Mouse (Mus musculus): Measurements from ENCODE around the gene Tmem258. TPM values are rescaled to one million over a fixed set of nuclear protein-coding genes. Genes with fewer than 3 reads are reported as not detected.

The Tmem258 gene
- total and polyA plus RNA-seq, 2 experiments = 41.1 to 133 TPM

GRCm38 (mm10) chr19:10225767-10226166 lies 22.0 kb downstream of the Tmem258 start:
- TF ChIP-seq CTCF (IDR thresholded peaks at IDR 0.05; ENCODE audit: low read depth, low read length) (no peak), POLR2A (IDR thresholded peaks at IDR 0.05; ENCODE audit: extremely low read depth, insufficient read depth, low read length) (no peak)
- 23% methylated on average over 4 of the region's 4 CpGs for WGBS
- no peaks in the 10 kb centered on the region for H3K36me3 ChIP-seq (ENCODE audit: control insufficient read depth, insufficient read depth, low read length)
- peaks cover 5% of the 10 kb centered on the region for H3K4me1 ChIP-seq (ENCODE audit: control insufficient read depth, insufficient read depth, low read length)
- H3K9ac ChIP-seq (ENCODE audit: low read depth, low read length) = no peak overlapping the region
- H3K27me3 ChIP-seq (ENCODE audit: control insufficient read depth, insufficient read depth, low read length) = no peaks in the 10 kb centered on the region
- H3K4me3 ChIP-seq (ENCODE audit: insufficient read depth, low read depth, low read length) = no peak overlapping the region
- DNase-seq (ENCODE audit: extremely low read depth, low read depth, low spot score) = peak; percentile 83
- peak overlapping the region; percentile 44 for H3K27ac ChIP-seq (replicated peaks; ENCODE audit: insufficient read depth, low read depth, low read length)
- no peaks in the 10 kb centered on the region for H3K79me2 ChIP-seq (ENCODE audit: control insufficient read depth, insufficient read depth, low read length)

GRCm38 (mm10) chr19:10231016-10231415 lies 27.2 kb downstream of the Tmem258 start:
- H3K9ac ChIP-seq (ENCODE audit: low read depth, low read length) = no peak overlapping the region
- no peak overlapping the region for H3K27ac ChIP-seq (replicated peaks; ENCODE audit: insufficient read depth, low read depth, low read length)
- 84% methylated on average over 7 of the region's 7 CpGs for WGBS
- H3K79me2 ChIP-seq (ENCODE audit: control insufficient read depth, insufficient read depth, low read length) = peaks cover 19% of the 10 kb centered on the region
- no peak overlapping the region for H3K4me3 ChIP-seq (ENCODE audit: insufficient read depth, low read depth, low read length)
- peaks cover 15% of the 10 kb centered on the region for H3K4me1 ChIP-seq (ENCODE audit: control insufficient read depth, insufficient read depth, low read length)
- no peaks in the 10 kb centered on the region for H3K27me3 ChIP-seq (ENCODE audit: control insufficient read depth, insufficient read depth, low read length)
- TF ChIP-seq POLR2A (IDR thresholded peaks at IDR 0.05; ENCODE audit: extremely low read depth, insufficient read depth, low read length) (no peak), CTCF (IDR thresholded peaks at IDR 0.05; ENCODE audit: low read depth, low read length) (no peak)
- DNase-seq (ENCODE audit: extremely low read depth, low read depth, low spot score) = no peak
- no peaks in the 10 kb centered on the region for H3K36me3 ChIP-seq (ENCODE audit: control insufficient read depth, insufficient read depth, low read length)

- no peaks in the 10 kb centered on the region for H3K36me3 ChIP-seq (ENCODE audit: control insufficient read depth, insufficient read depth, low read length)
- no peak overlapping the region for H3K4me3 ChIP-seq (ENCODE audit: insufficient read depth, low read depth, low read length)
- DNase-seq (ENCODE audit: extremely low read depth, low read depth, low spot score) = no peak
- peaks cover 19% of the 10 kb centered on the region for H3K79me2 ChIP-seq (ENCODE audit: control insufficient read depth, insufficient read depth, low read length)
- 60% methylated on average over 5 of the region's 5 CpGs for WGBS
- TF ChIP-seq CTCF (IDR thresholded peaks at IDR 0.05; ENCODE audit: low read depth, low read length) (no peak), POLR2A (IDR thresholded peaks at IDR 0.05; ENCODE audit: extremely low read depth, insufficient read depth, low read length) (no peak)
- H3K9ac ChIP-seq (ENCODE audit: low read depth, low read length) = no peak overlapping the region
- H3K27me3 ChIP-seq (ENCODE audit: control insufficient read depth, insufficient read depth, low read length) = no peaks in the 10 kb centered on the region
- no peak overlapping the region for H3K27ac ChIP-seq (replicated peaks; ENCODE audit: insufficient read depth, low read depth, low read length)
- peaks cover 18% of the 10 kb centered on the region for H3K4me1 ChIP-seq (ENCODE audit: control insufficient read depth, insufficient read depth, low read length)
Observed at GRCm38 (mm10) chr19:10231871-10232270, 28.1 kb downstream of the Tmem258 start.

- WGBS = 77% methylated on average over 9 of the region's 9 CpGs
- H3K9ac ChIP-seq (ENCODE audit: low read depth, low read length) = no peak overlapping the region
- H3K27me3 ChIP-seq (ENCODE audit: control insufficient read depth, insufficient read depth, low read length) = no peaks in the 10 kb centered on the region
- DNase-seq (ENCODE audit: extremely low read depth, low read depth, low spot score) = no peak
- no peak overlapping the region for H3K27ac ChIP-seq (replicated peaks; ENCODE audit: insufficient read depth, low read depth, low read length)
- peaks cover 18% of the 10 kb centered on the region for H3K4me1 ChIP-seq (ENCODE audit: control insufficient read depth, insufficient read depth, low read length)
- no peak for TF ChIP-seq POLR2A (IDR thresholded peaks at IDR 0.05; ENCODE audit: extremely low read depth, insufficient read depth, low read length)
- no peak for TF ChIP-seq CTCF (IDR thresholded peaks at IDR 0.05; ENCODE audit: low read depth, low read length)
- no peaks in the 10 kb centered on the region for H3K36me3 ChIP-seq (ENCODE audit: control insufficient read depth, insufficient read depth, low read length)
- peaks cover 19% of the 10 kb centered on the region for H3K79me2 ChIP-seq (ENCODE audit: control insufficient read depth, insufficient read depth, low read length)
- no peak overlapping the region for H3K4me3 ChIP-seq (ENCODE audit: insufficient read depth, low read depth, low read length)
Observed at GRCm38 (mm10) chr19:10232327-10233017, 28.7 kb downstream of the Tmem258 start.

- Histone ChIP-seq H3K27ac (replicated peaks; ENCODE audit: insufficient read depth, low read depth, low read length) (peak overlapping the region; percentile 93), H3K9ac (ENCODE audit: low read depth, low read length) (peak overlapping the region; percentile 32), H3K27me3 (ENCODE audit: control insufficient read depth, insufficient read depth, low read length) (no peaks in the 10 kb centered on the region), H3K4me3 (ENCODE audit: insufficient read depth, low read depth, low read length) (peak overlapping the region; percentile 5; the same call in 1 of the 2 replicates), H3K79me2 (ENCODE audit: control insufficient read depth, insufficient read depth, low read length) (peaks cover 37% of the 10 kb centered on the region), H3K4me1 (ENCODE audit: control insufficient read depth, insufficient read depth, low read length) (peaks cover 31% of the 10 kb centered on the region), H3K36me3 (ENCODE audit: control insufficient read depth, insufficient read depth, low read length) (no peaks in the 10 kb centered on the region)
- TF ChIP-seq CTCF (IDR thresholded peaks at IDR 0.05; ENCODE audit: low read depth, low read length) (no peak), POLR2A (IDR thresholded peaks at IDR 0.05; ENCODE audit: extremely low read depth, insufficient read depth, low read length) (no peak)
- peak; percentile 93 for DNase-seq (ENCODE audit: extremely low read depth, low read depth, low spot score)
- 21% methylated on average over 9 of the region's 9 CpGs for WGBS
Observed at GRCm38 (mm10) chr19:10235784-10236565, 32.2 kb downstream of the Tmem258 start.

Data from liver, adult 2 months (tissue).